Mouse (Mus musculus) frontal cortex, postnatal 10 days (tissue): ENCODE measurements around the gene Acbd4.

ENCODE experiments used
- DNase-seq, 2 experiments: peaks; one replicate each; pipeline ENCODE4 v3.0.0; 2022; ENCODE audit warnings: low spot score in 2 of 2, mixed read lengths in 1 of 2

Gene Acbd4

DNA sequence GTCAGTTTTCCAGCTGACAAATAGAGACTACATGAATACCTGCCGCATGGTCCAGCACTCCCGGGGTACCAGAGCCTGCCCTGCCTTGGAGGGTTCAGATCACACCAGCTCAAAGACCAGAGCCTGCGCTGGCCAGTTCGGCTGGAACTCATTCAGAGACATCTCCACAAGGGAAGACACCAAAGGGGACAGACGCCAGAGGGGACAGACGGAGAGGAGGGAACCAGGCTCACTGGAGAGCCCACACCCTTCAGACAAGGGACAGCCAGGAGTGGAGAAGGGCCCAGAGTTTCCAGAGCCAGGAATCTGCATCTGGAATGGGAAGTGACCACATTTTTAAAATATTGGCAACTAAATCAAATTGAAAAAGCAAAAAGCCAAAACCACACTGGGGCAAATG lies 19.9 kb upstream of the Acbd4 start:
- no peak for DNase-seq

DNA sequence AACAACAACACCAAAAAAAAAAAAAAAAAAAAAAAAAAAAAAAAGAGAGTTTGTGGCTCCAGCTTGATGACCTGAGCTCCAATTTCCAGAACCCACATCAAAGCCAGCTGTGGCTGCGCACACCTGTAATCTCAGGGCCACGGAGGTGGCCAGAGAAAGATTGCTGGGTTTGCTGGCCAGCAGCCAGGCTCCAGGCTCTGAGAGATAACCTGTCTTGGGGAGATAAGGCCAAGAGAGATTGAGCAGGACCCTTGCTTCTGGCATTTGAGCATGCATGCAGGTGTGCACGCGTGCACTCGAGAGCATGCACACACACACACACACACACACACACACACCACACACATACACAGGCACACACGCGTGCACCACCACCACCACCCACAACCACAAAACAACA lies 8.2 kb upstream of the Acbd4 start:
- DNase-seq = no peak

DNA sequence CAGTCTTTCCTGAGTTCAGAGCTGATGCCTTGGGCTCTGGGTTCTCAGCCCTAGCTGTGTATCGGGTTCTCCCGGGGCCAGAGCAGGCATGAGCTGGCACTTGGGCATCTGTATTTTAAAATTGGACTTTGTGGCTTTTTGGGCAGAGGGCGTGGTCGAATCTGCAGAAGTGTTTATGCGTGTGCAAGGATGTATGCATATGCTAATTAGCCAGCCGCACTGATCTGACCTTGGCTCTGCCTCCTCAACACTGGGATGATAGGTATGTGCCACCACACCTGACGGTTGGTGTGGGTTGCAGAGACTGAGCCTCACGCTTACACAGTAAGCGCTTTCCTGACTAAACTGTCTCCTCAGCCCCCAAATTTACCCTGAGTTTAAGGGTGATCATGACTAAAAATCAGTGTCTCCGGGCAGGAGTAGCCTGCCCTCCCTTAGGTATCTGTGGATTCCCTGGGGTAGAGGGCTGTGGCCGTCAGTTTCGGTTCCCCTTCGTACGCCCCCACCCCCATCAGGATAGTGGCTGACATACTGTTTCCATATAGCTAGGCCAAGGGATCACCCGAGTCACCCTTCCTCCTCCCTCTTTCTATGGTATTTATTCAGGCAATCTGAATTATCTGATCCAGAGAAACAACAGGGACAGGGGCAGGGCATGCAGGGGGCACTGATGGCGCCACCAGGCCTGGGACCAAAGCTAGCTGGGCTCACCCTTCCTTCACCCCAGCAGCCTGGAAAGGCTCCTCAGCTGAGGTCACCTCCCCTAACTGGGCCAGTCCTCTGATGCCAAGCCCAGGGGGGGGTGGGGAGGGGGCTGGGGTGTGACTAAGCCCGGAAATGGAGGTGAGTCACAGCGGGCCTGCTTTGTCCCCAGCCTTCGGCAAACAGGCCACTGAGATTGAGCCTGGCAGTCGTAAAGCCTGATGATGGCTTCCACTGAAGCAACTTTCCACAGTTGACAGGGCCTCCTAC lies 7.3 kb upstream of the Acbd4 start:
- DNase-seq = no peak

DNA sequence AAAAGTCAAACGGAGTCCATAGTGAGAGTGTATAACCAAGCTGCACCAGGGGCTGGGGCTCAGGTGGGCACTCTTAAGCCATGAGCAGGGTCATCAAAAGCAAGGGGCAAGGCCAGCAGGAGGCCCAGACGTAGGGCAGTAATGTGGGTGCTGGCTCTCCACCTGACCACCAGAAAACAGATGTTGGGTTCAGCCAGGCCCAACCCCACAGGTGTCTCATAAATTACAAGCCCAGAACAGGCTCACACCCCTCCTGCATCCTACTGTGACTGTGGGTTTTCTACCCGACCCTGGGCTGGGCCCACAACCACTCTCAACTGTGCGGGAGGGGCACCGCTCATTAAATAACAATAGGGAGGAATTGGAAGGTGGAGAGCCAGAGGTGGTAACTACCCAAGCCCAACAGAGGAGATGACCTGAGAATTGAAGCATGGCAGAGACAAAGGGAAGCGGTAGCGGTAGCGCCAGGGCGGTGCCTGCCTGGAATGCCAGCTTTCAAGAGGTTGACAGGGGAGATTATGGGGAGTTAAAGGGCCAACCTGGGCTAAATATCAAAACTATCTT lies 6.3 kb upstream of the Acbd4 start:
- DNase-seq = no peak

DNA sequence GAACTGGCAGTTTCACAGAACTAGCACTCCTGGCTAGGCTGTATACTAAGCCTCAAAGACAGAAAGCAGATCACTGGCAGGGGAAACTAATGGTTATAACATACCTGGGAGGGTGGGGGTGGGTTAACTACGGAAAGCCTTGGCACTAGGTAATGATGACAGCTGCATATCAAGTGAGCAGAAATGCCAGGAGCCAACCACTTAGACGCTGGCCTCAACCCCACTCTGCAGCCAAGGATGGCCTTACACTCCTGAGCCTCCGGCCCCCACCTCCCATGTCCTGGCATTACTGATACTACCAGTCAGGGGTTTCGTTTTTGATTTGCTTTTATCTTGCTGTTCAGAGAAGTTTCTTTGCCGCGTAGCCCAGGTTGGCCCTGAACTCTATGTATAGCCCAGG lies 5.7 kb upstream of the Acbd4 start:
- DNase-seq = no peak

DNA sequence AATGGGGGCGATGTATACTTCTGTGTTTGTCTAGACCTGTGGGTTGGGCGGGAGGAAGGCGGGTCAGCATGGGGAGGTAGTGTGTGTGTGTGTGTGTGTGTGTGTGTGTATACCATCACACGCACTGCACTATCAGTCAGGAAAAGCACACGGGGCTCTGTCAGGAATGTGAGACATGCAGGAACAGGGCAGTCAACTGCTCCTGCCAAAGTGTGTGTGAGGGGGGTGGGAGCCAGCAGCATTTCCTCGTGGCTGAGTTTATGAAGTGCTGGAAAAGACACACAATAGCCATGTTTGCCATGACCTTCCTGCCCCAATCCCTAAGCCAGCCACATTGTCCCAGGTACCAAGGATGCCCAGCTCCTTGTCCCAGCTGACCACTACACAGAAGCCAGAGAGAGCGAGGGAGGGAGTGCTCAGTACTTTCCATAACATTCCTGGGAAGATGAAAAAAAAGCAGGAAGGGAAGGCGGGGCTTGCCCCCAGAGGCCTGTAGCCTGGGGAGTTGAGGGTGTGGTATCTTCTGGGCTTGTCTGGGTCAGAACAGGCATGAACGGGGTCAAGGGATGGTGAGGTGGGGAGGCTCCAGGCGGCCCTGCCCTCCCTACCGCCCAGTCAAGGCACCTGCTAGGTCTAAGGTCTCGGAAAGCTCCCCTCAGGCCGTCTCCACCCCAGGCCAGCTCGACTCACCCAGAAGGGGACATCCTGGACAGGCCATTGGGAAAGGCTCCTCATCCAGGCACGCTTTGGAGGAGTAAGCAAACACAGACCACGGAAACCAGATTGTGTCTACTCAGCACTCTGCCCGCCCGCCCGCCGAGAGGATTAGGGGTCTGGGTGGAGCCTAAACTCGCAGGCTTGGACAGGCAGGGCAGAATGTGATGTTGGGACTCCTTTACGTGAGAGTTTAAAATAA lies 4.2 kb upstream of the Acbd4 start:
- DNase-seq = no peak

DNA sequence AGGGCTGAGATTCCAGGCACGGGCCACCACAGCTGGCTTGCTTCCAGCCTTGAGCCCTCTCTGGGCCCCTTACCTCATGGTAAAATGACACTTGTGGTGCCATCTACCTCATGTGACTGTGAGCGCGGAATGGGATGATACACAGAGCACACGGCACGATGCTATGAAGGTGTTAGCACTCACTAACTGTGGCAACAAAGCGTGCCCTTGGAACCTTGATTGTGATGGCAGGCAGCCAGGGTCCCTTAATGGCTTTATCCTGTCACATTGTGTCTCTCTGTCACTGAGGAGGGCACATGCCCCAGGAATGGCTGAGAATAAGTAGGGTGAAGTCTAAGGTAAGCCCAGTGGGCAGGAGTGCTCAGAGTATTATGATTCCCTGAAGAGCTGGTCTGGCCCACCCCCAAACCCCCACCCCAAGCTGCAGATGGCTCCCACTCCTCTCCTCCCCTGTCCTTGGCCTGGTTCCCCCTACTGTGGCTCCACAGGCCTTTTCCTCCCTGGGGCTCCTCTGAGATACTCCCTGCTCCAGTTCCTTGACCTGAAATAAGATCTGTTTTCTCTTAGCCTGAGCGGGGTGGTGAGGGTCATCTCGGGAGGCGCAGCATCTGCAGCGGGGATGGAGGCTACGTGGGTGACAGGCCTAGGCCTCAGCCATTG lies 2.8 kb upstream of the Acbd4 start:
- DNase-seq = no peak

DNA sequence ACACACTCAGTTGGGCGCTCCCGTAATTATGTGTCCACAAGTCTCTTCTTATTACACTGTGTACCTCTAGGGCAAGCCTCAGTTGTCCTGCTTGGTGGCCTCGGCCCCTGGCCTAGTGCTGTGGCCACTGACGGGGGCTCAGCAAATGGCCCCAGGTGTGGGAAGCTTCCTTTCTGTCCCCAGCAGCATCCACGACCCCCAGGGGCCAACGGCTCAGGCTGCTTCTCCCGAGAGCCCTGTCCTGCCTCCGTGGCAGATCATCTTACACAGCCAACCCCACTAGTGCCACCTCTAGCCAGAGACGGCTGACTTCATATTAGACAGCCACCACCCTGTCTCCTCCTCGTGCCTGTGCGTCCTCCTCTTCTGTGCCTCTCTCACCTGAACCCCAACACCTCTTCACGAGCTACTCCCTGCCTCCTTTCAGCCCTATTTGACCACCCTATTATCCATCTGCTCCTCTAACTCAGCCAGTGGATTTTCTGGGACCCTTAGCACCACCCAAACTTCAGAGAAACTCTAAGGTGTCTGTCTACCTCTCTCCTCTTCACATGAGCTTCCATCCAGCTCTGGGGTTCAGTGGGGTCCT lies 2.0 kb upstream of the Acbd4 start:
- no peak for DNase-seq

DNA sequence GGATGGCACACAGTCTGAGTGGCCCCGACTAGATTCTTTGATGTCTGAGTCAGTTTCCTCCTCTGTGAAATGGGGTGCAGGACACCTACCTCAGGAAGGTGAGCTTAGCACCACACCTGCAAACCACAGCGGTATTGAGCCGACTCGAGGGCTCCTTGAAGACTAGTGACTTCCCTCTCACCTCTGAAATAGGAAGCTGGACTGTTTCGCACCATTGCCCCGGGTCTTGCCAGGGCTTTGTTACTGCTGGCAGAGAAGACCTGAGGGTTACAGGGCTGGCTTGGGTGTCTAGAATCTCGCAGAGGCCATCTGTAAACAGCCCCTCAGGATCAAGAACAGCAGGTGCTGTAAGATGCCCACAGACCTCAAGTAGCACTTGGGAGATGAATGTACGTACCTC lies 1.1 kb upstream of the Acbd4 start:
- no peak for DNase-seq

DNA sequence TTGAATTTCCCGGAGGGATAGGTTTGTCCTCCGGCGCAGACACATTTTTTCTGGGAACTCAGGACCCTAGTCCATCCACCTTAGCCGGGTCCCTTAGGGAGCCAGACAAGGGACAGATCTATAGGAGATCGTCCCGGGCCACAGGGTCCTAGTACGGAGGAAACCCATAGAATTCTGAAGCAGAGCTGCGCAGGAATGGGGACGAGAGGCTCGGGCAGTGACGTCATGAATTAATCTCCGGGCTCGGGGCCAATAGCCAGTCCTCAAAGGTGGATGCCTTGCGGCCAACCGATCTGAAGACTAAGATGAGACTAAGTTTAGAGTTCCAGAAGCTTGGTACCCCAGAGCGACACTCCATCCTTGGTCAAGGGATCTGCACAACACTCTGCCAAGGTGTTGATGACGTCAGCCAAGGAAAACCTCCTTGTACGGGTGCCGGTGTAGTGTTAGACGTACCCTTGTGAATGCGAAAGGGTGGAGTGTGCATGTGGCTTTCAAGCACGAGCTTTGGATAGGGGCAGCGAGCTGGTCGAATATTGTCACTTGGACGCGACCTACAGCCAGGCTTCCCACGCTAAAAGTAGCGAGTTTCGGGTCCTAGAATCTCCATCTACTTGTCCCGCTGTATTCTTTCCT lies 502 bp downstream of the Acbd4 start:
- peak; percentile 66 to 72 for DNase-seq

DNA sequence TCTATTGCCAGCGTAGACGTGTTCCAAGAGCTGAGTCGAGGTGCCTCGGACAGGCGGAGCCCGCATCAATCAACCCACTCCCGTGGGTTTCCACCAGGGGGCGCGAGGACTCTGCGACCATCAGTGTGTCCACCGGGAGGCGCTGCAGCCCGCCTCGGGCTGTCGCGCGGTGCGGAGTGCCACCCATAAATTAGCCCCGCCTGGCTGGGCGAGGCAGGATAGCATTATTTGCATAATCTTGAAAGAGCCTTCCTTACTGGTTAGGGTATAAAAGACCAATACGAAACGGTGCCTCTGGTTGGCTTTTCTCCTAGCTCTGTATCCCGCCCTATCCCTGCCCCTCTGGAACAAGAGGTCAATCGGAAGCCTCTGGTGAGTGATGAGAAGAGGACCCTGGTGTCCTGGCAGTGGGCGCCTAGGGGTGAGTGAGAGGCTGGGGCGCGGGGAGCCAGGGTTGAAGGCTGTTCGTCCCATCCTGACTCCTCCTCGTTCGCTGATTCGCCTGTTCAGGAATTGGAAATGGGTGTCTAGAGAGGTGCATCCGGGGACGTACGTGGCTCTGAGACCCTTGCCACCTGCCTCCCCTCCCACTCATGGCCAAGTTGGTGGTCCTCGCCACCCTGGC lies 1.4 kb downstream of the Acbd4 start:
- DNase-seq = peak; percentile 91 to 95

DNA sequence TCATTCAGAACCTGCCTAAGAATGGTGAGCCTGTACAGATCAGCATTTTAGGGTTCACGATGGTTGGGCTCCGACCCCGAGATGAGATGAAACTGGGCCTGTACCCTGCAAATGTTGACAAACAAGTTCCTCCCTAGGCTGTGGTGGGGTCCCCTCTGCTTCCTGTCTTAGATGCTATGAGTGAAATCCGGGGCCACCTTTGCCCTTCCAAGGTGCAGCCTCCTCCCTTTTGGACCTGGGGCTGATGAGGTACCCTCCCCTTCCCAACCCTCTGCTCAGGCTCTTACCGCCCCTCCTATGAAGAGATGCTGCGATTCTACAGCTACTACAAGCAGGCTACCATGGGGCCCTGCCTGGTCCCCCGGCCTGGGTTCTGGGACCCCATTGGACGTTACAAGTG lies 2.1 kb downstream of the Acbd4 start:
- DNase-seq = no peak

DNA sequence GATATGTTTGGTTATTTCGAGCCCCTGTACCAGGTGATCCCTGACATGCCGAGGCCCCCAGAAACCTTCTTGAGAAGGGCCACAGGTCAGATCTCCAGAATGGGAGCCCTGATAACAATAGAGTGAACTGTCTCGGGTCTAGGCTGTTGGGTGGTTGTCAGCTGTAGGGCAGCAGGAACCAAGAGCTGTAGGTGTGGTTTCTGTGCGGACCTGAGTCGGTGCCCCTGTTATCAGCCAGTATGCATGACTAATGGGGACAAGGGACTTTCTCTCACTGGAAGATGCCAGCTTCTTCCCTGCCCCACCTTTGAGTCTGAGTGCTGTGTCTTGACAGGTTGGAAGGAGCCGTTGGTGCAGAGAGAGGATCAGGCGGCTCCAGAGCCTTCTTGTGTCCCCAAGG lies 3.0 kb downstream of the Acbd4 start:
- DNase-seq = peak in 1 of 2 experiments; percentile 6

DNA sequence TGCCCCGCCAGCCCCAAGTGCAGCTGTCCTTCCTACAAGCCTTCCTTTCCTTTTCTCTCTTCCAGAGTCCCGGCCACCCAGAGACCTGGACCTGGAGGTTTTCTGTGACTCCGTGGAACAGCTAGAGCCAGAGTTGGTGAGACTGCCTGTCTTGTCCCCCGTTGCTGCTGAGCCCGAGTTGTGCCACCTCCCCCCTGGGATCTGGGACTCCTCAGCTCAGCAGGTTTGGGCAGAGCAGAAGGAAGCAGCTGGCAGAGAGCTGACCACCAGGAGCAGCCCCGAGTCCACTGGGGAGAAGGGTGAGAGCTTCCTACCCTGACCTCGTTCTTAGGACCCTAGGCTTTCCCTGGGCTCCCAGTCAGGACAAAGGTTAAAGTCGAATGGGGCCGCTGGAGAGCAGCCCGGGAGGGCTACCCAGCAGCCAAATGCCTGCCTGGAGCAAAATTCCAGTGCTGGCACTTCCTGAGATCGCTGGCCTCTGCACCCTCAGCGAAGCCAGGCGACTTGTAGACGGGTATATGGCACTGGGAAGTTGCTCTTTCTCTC lies 3.8 kb downstream of the Acbd4 start:
- no peak for DNase-seq

DNA sequence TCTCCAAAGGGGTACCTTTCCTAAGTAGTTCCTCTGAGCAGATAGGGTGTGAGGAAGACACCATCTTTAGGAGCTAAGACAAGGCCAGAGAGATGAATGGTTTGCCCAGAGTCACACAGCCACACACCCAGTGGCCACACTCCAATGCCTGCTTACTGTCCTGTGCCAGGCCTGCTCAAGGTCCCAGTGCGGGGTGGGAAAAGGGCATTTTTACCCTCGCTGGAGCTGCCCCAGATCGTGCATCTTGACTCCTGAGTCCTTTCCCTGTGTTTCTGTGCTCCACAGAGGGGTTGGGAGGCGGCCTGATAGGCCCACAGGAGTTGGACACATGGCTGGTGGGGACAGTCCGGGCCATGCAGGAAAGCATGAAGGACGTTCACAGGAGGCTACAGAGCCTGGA lies 4.3 kb downstream of the Acbd4 start:
- no peak for DNase-seq

DNA sequence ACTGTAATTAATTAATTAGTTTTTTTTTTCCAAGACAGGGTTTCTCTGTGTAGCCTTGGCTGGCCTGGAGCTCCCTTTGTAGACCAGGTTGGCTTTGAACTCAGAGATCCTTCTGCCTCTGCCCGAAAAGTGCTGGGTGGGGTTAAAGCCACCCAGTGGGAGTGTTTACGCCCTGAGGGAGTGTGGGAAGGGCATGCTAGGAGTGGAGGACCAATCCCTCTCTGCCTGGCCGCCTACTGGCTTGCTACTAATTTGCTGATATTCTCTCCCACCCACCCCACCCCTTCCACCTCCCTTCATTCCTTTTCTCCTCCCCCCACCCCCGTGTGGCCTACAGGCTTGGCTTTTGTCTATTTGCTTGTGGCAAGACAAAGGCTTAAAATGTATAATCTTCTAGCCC lies 4.9 kb downstream of the Acbd4 start:
- DNase-seq = no peak

DNA sequence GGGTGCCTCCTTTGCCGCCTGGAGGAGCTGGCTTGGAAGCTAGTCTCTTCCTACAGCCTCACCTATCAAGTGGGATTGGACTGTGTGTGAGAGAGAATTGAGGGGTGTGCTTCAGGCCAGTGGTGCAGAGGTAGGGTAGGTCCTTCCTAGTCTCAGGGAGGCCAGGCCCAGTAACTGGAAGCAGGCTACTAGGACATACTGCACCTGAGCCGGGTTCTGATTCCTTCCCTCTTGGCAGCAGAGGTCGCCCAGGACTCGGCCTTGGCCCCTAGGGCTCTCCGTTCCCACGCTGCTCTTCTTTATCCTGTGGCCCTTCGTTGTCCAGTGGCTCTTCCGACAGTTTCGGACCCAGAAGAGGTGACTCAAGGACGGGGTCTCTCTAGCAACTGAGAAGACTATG lies 9.8 kb downstream of the Acbd4 start:
- no peak for DNase-seq

DNA sequence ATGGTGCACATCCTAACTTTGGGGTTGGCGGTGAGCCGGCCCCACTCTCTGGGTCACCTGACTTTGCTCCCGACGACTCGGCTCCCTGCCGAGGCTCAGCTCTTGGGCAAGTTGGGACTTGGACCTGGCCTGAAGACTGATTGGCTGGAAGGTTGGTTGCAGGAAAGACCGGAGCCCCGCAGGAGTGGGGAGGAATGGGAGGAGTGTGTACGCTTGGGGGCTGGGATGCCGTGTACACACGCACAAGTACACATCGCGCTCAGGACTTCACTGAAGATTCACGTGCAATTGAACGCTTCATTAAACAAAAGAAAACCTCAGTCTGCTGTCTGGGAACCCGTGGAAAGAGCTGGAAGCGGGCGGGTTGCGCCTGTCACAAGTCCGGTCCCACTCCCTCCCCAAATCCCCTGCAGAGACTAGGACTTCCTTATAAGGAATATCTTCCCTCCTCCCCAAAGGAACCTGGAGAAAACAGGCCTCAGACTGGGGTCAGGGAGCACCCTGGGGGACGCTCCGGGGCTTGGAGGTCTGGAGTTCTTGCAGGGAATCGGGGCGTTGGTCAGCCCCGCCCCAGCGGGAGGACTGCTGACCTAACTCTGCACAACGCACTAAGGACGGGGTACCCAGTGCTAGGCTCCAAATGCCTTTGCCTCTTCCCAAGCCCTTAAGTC lies 10.5 kb downstream of the Acbd4 start:
- no peak for DNase-seq

DNA sequence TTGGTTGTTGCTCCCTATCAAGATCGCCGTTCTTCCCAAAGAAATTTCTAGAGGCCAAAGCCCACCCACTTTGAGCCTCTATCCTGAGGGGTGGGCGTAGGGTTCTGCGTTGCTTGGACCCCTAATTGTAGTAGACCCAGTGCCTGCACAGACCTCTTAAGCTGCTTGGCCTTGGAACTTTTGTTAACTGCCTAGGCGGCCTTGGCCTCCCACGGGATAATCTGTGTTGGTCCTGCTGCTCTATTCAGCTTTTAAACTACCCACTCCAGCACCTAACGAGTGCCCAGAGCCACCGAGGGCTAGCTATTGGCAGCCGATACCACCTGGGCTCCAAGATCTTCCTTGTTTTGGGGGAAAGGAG lies 11.1 kb downstream of the Acbd4 start:
- no peak for DNase-seq

DNA sequence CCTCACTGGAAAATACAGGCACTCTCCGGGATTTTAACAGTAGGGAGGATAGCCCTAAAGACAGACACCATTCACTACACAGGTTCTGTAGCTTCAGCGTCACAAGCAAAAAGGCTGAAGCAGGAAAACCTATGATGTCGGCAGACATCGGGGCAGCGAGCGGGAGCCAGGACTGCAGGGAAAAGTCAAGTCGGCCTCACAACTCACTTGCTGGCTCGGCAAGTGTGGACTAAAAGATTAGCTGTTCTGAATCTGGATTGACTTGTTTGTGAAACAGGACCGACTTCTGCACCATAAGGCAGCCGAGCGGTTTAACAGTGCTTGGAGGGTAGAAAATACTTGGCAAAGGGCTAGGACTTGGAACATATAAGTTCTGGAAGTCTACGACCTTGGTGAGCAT lies 11.5 kb downstream of the Acbd4 start:
- no peak for DNase-seq
